Mouse (Mus musculus): ENCODE data around the gene Ddx5. TPM values are rescaled to one million over a fixed set of nuclear protein-coding genes. Genes with fewer than 3 reads are reported as not detected.

Ddx5 gene
- polyA plus RNA-seq, 1 experiment = 198 TPM

DNA sequence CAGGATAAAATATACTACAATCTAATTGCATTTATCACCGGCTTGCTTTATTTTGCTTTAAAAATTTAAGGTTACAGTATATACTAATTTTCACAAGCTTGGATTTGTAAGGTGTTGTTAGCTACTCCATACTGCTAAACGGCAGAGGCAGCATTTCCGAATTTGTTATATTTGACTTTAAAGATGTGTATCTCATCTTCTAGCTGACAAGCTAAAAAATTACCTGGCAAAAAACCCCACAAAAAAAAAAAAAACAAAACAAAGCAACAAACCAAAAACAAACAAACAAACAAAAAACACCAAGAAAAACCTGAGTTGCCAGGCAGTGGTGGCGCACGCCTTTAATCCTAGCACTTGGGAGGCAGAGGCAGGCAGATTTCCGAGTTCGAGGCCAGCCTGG is 10.9 kb downstream of the Ddx5 start:
- Histone ChIP-seq H3K36me3 (ENCODE audit: control insufficient read depth, insufficient read depth) (peaks cover 50% of the 10 kb centered on the region), H3K4me2 (ENCODE audit: low read depth) (peak overlapping the region; percentile 88), H3K27me3 (ENCODE audit: control insufficient read depth, insufficient read depth, insufficient read length) (no peaks in the 10 kb centered on the region), H3K4me3 (peak overlapping the region; percentile 54), H3ac (ENCODE audit: control insufficient read depth, insufficient read length) (no peak overlapping the region), H3K79me2 (ENCODE audit: control insufficient read depth, insufficient read depth) (peaks cover 21% of the 10 kb centered on the region)
- TF ChIP-seq REST (IDR thresholded peaks at IDR 0.05; ENCODE audit: insufficient read depth, insufficient read length) (no peak), MYOG (IDR thresholded peaks at IDR 0.05; ENCODE audit: control insufficient read depth in 1 of 3, insufficient read depth in 1 of 3, insufficient read length in 2 of 3, low read depth in 2 of 3) (no peak), MAX (IDR thresholded peaks at IDR 0.05; ENCODE audit: low read depth) (no peak), USF1 (IDR thresholded peaks at IDR 0.05; ENCODE audit: low read depth) (no peak)

DNA sequence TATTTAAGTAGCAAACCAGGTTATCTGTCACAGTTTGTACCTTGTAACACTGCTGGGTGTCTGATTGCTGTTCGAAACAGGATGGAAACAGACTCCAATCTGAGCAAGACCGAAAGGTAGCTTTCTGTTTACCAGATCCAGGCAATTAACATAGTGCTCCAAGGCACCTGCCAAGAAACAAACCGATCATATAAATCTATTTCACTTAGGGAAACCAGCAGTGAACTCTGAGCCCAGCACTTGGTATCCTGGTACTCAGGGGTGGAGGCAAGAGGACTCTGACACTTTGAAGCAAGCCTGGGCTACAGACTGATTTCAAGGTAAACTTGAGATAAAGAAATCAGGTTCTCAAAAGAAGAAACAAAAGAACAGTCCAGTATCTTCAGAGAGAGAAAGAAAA is 11.6 kb downstream of the Ddx5 start:
- no peaks in the 10 kb centered on the region for H3K27me3 ChIP-seq (ENCODE audit: control insufficient read depth, insufficient read depth, insufficient read length)
- H3ac ChIP-seq (ENCODE audit: control insufficient read depth, insufficient read length) = no peak overlapping the region
- H3K4me3 ChIP-seq = no peak overlapping the region

GRCm38 (mm10) chr11:106776960-106777359 is 12.0 kb downstream of the Ddx5 start:
- Histone ChIP-seq H3K36me3 (ENCODE audit: control insufficient read depth, insufficient read depth) (peaks cover 45% of the 10 kb centered on the region), H3K79me2 (ENCODE audit: control insufficient read depth, insufficient read depth) (peaks cover 16% of the 10 kb centered on the region), H3ac (ENCODE audit: control insufficient read depth, insufficient read length) (no peak overlapping the region), H3K4me2 (ENCODE audit: low read depth) (no peak overlapping the region), H3K4me3 (no peak overlapping the region), H3K27me3 (ENCODE audit: control insufficient read depth, insufficient read depth, insufficient read length) (no peaks in the 10 kb centered on the region)
- TF ChIP-seq TCF3 (IDR thresholded peaks at IDR 0.05; ENCODE audit: insufficient read length, low read depth) = no peak
- TF ChIP-seq MYOD1 (IDR thresholded peaks at IDR 0.05; ENCODE audit: control insufficient read depth in 1 of 3, insufficient read length in 2 of 3, low read depth in 2 of 3) = no peak
- no peak for TF ChIP-seq TCF12 (IDR thresholded peaks at IDR 0.05; ENCODE audit: insufficient read depth, poor library complexity, severe bottlenecking)
- TF ChIP-seq MYOG (IDR thresholded peaks at IDR 0.05; ENCODE audit: control insufficient read depth in 1 of 3, insufficient read depth in 1 of 3, insufficient read length in 2 of 3, low read depth in 2 of 3) = no peak
- no peak for TF ChIP-seq POLR2A (IDR thresholded peaks at IDR 0.05; ENCODE audit: insufficient read length, low read depth)
- no peak for TF ChIP-seq MAX (IDR thresholded peaks at IDR 0.05; ENCODE audit: low read depth)
- no peak for TF ChIP-seq CEBPB (IDR thresholded peaks at IDR 0.05; ENCODE audit: insufficient read depth, poor library complexity, severe bottlenecking)
- TF ChIP-seq REST (IDR thresholded peaks at IDR 0.05; ENCODE audit: insufficient read depth, insufficient read length) = no peak
- TF ChIP-seq SRF (IDR thresholded peaks at IDR 0.05; ENCODE audit: control insufficient read depth, insufficient read length, low read depth) = no peak
- no peak for TF ChIP-seq USF1 (IDR thresholded peaks at IDR 0.05; ENCODE audit: low read depth)
- TF ChIP-seq E2F4 (IDR thresholded peaks at IDR 0.05; ENCODE audit: insufficient read depth) = no peak
- TF ChIP-seq POLR2AphosphoS2 (IDR thresholded peaks at IDR 0.05; ENCODE audit: insufficient read length, low read depth) = no peak

More for the DNA sequence above, 11.6 kb downstream of the Ddx5 start:
- H3K79me2 ChIP-seq (ENCODE audit: control insufficient read depth, insufficient read depth) = peaks cover 16% of the 10 kb centered on the region
- H3K36me3 ChIP-seq (ENCODE audit: control insufficient read depth, insufficient read depth) = peaks cover 47% of the 10 kb centered on the region
- peak overlapping the region; percentile 88 for H3K4me2 ChIP-seq (ENCODE audit: low read depth)
- TF ChIP-seq USF1 (IDR thresholded peaks at IDR 0.05; ENCODE audit: low read depth) = no peak
- no peak for TF ChIP-seq POLR2A (IDR thresholded peaks at IDR 0.05; ENCODE audit: insufficient read length, low read depth)
- no peak for TF ChIP-seq TCF12 (IDR thresholded peaks at IDR 0.05; ENCODE audit: insufficient read depth, poor library complexity, severe bottlenecking)
- no peak for TF ChIP-seq REST (IDR thresholded peaks at IDR 0.05; ENCODE audit: insufficient read depth, insufficient read length)
- TF ChIP-seq MYOD1 (IDR thresholded peaks at IDR 0.05; ENCODE audit: control insufficient read depth in 1 of 3, insufficient read length in 2 of 3, low read depth in 2 of 3) = no peak
- no peak for TF ChIP-seq CEBPB (IDR thresholded peaks at IDR 0.05; ENCODE audit: insufficient read depth, poor library complexity, severe bottlenecking)
- TF ChIP-seq MAX (IDR thresholded peaks at IDR 0.05; ENCODE audit: low read depth) = no peak
- no peak for TF ChIP-seq SRF (IDR thresholded peaks at IDR 0.05; ENCODE audit: control insufficient read depth, insufficient read length, low read depth)
- no peak for TF ChIP-seq POLR2AphosphoS2 (IDR thresholded peaks at IDR 0.05; ENCODE audit: insufficient read length, low read depth)
- no peak for TF ChIP-seq TCF3 (IDR thresholded peaks at IDR 0.05; ENCODE audit: insufficient read length, low read depth)
- no peak for TF ChIP-seq MYOG (IDR thresholded peaks at IDR 0.05; ENCODE audit: control insufficient read depth in 1 of 3, insufficient read depth in 1 of 3, insufficient read length in 2 of 3, low read depth in 2 of 3)
- no peak for TF ChIP-seq E2F4 (IDR thresholded peaks at IDR 0.05; ENCODE audit: insufficient read depth)

DNA sequence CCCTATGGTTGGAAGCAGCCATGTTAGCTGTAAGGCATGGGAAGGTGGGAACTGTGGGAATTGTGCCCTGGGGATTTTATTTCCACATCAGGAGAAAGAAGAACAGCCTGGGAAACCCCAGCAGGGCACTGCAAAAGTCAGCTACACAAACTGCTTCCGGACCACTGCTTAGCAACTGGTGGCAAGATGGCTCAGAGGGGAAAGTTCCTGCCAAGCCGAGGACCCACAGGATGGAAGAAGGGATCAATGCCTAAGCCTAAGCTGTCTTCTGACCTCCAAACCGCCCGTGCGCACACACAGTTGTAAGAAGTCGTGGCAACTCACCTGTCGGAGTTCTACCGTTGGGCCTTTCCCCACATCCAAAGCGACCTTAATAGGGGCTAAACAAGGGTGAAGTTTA is 15.9 kb downstream of the Ddx5 start:
- TF ChIP-seq MYOD1 (IDR thresholded peaks at IDR 0.05; ENCODE audit: control insufficient read depth in 1 of 3, insufficient read length in 2 of 3, low read depth in 2 of 3) (no peak), POLR2AphosphoS2 (IDR thresholded peaks at IDR 0.05; ENCODE audit: insufficient read length, low read depth) (no peak), POLR2A (IDR thresholded peaks at IDR 0.05; ENCODE audit: insufficient read length, low read depth) (no peak)
- no peaks in the 10 kb centered on the region for H3K27me3 ChIP-seq (ENCODE audit: control insufficient read depth, insufficient read depth, insufficient read length)
- no peak overlapping the region for H3K4me3 ChIP-seq

GRCm38 (mm10) chr11:106770195-106770974 is 18.6 kb downstream of the Ddx5 start:
- no peak overlapping the region for H3ac ChIP-seq (ENCODE audit: control insufficient read depth, insufficient read length)
- H3K79me2 ChIP-seq (ENCODE audit: control insufficient read depth, insufficient read depth) = no peaks in the 10 kb centered on the region
- H3K36me3 ChIP-seq (ENCODE audit: control insufficient read depth, insufficient read depth) = peaks cover 70% of the 10 kb centered on the region
- H3K4me3 ChIP-seq = no peak overlapping the region
- H3K27me3 ChIP-seq (ENCODE audit: control insufficient read depth, insufficient read depth, insufficient read length) = no peaks in the 10 kb centered on the region
- TF ChIP-seq SRF (IDR thresholded peaks at IDR 0.05; ENCODE audit: control insufficient read depth, insufficient read length, low read depth) (no peak), MYOD1 (IDR thresholded peaks at IDR 0.05; ENCODE audit: control insufficient read depth in 1 of 3, insufficient read length in 2 of 3, low read depth in 2 of 3) (no peak), TCF12 (IDR thresholded peaks at IDR 0.05; ENCODE audit: insufficient read depth, poor library complexity, severe bottlenecking) (no peak), USF1 (IDR thresholded peaks at IDR 0.05; ENCODE audit: low read depth) (no peak), POLR2A (IDR thresholded peaks at IDR 0.05; ENCODE audit: insufficient read length, low read depth) (no peak), MAX (IDR thresholded peaks at IDR 0.05; ENCODE audit: low read depth) (no peak), E2F4 (IDR thresholded peaks at IDR 0.05; ENCODE audit: insufficient read depth) (no peak), POLR2AphosphoS2 (IDR thresholded peaks at IDR 0.05; ENCODE audit: insufficient read length, low read depth) (no peak), MYOG (IDR thresholded peaks at IDR 0.05; ENCODE audit: control insufficient read depth in 1 of 3, insufficient read depth in 1 of 3, insufficient read length in 2 of 3, low read depth in 2 of 3) (no peak), REST (IDR thresholded peaks at IDR 0.05; ENCODE audit: insufficient read depth, insufficient read length) (no peak), CEBPB (IDR thresholded peaks at IDR 0.05; ENCODE audit: insufficient read depth, poor library complexity, severe bottlenecking) (no peak)
- no peak overlapping the region for H3K4me2 ChIP-seq (ENCODE audit: low read depth)

More for the DNA sequence above, 15.9 kb downstream of the Ddx5 start:
- peaks cover 7% of the 10 kb centered on the region for H3K79me2 ChIP-seq (ENCODE audit: control insufficient read depth, insufficient read depth)
- H3K4me2 ChIP-seq (ENCODE audit: low read depth) = no peak overlapping the region
- H3K36me3 ChIP-seq (ENCODE audit: control insufficient read depth, insufficient read depth) = peaks cover 61% of the 10 kb centered on the region
- no peak overlapping the region for H3ac ChIP-seq (ENCODE audit: control insufficient read depth, insufficient read length)
